Mouse (Mus musculus) activated CD4-positive, CD25-positive, alpha-beta regulatory T cell, adult 4 months (primary cell): ENCODE data around the gene Aspscr1. TPM values are rescaled to one million over a fixed set of nuclear protein-coding genes. Genes with fewer than 3 reads are reported as not detected.
A peak's percentile ranks its signal among the peaks of the same experiment; 100 is the strongest.
"Not testable (repeated sequence)": the region's sequence is repeated elsewhere in the genome, so short reads cannot be mapped to it uniquely, and the experiment has no call there.

Source experiments
- ATAC-seq: one replicate; pipeline ENCODE4 v1.8.0; 2017
- polyA plus RNA-seq, 2 experiments: library from polyadenylated mRNA; unstranded; fragments of 100-300 nt; shearing (Covaris generic); gene quantifications; one replicate each; pipeline ENCODE4 v1.2.1; 2017

The Aspscr1 gene
- polyA plus RNA-seq, 2 experiments from 2014 or later, result 78.1 to 110 TPM

DNA sequence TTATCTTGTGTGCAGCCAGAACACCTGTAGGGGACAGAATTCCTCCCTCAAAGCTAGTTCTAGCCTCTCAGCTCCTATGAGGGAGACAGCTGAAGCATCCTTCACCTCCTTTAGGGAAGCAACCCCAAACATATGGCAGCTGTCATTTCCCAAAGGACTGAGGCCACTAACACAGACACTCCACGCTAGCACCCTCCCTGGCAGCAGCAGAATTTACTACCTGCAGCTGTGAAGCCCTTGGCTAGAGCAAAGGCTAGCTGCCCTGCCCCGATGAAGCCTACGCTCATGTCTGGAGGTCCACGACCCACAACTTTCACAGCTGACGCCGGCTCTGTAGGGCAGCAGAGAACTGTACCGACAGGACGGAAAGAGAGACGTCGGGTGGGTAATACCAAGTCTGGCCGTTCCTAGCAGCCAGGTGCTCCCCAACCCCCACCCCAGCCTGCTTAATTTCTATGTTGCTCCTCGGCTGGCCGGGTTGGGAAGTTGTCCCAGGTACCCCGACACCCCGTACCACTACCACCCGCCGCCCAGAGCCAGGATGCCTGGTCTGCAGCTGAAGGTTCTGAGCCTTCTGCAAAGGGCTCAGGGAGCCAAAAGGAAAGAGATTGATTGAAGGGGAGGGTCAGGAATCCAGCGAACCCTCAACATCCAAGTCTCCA lies 29.7 kb upstream of the Aspscr1 start:
- no peak for ATAC-seq

GRCm38 (mm10) chr11:120643601-120643987 lies 29.2 kb upstream of the Aspscr1 start, which contains the start of gene Pycr1:
Pycr1 (minus strand) TSS chr11:120643769.
- peak; percentile 99 for ATAC-seq

- no peak for ATAC-seq
Measured at GRCm38 (mm10) chr11:120647047-120647830, 25.5 kb upstream of the Aspscr1 start.

DNA sequence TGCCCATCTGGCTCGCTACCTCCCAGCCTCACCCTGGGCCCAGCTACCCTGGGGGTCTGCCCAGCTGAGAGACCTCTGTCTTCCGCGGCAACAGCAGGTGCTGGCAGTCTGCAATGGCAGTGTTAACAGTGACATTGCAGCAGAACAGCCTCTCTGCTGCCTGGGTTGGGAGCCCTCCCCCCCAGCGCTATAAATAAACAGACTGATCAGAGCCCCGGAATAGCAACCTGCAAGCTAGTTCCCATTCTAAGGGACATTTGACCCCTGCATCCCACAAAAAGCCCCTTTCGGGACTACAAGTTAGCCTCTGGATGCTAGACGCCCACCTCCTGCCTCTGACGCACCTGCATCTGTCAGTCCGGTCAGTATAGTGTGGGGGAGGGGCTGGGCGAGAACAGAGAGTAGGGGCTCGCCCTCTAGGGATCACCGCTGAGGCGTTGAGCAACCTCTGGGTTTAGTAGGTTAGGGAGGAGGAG lies 24.7 kb upstream of the Aspscr1 start, which contains the start of gene Myadml2:
Myadml2 (minus strand) TSS at position 158 of the 476 bp plus-strand sequence.
- no peak for ATAC-seq

DNA sequence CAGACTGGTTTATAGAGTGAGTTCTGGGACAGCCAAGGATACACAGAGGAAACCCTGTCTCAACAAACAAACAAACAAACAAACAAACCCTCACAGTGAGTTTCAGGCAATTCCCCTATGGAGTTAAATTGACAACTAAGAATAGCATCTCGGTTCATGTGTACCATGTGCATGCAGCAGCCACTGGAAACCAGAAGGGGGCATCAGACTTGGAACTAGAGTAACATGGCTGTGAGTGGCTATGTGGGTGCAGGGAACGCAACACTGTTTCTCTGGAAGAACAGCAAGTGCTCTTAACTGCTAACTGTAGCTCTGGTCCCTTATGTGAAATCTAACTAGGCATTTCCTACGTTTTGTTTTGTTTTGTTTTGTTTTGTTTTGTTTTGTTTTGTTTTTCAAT lies 20.9 kb upstream of the Aspscr1 start:
- ATAC-seq, result no peak

DNA sequence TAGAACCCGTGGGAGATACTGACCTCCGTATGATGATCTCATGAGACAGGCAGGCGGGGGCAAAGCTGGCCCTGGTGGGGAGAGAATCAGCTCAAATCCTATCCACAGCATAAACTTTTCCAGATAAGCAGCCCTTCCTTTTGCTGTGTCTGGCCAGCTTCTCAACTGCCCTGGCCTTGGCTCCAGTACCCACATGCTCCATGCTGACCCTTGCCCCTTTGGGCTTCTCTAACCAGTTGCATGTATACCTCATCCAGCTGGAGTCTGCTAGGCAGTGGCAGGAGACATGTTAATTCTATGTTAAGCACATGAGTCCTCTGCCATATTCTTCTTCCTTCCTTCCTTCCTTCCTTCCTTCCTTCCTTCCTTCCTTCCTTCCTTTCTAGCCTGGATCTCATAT lies 18.0 kb upstream of the Aspscr1 start:
- no peak for ATAC-seq

DNA sequence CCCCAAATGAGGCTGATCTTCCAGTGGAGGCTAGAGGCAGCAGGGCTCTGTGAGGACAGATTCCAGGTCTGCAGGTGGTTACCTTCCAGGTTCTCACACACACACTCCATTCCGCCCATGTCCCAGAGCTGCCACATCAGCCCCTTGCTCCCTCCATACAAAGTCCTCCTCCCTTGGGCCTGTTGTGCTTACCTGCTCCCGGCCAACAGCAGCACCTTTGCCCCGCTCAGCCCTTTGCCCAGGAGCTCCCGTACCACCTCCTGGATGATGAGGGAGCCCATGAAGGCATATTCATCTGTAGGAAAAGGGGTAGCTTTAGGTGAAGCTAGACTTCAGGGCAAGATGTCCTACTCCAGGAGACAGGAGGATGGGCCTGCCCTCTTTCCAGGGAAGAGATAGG lies 15.5 kb upstream of the Aspscr1 start:
- no peak for ATAC-seq

DNA sequence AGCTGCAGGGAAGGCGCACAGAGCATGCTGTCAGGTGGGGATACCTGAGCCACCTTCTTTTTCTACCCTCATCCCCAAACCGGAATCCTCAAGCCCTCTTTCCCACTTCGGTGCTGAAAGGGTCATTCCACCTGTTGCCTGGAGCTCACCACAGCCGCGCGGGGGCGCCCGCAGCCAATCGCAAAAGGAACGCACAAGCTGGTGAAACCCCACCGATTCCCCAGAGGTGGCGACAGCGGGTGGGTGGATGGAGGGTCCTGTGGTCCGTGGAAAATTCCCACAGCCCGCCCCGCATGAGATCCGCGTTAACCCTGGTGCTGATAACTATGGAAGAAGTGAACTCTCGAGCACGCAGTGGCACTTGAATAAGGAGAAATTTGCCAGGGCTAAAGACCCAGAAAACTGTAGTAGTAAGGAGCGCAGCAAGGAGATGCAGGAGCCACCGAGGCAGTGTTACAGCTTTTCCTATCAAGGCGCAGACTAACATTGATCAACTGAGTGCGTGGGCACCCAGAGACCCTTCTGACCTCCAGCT lies 13.8 kb upstream of the Aspscr1 start:
- no peak for ATAC-seq

GRCm38 (mm10) chr11:120659509-120660300 lies 13.1 kb upstream of the Aspscr1 start:
- no peak for ATAC-seq

- no peak for ATAC-seq
Measured at GRCm38 (mm10) chr11:120660301-120661075, 12.3 kb upstream of the Aspscr1 start.

DNA sequence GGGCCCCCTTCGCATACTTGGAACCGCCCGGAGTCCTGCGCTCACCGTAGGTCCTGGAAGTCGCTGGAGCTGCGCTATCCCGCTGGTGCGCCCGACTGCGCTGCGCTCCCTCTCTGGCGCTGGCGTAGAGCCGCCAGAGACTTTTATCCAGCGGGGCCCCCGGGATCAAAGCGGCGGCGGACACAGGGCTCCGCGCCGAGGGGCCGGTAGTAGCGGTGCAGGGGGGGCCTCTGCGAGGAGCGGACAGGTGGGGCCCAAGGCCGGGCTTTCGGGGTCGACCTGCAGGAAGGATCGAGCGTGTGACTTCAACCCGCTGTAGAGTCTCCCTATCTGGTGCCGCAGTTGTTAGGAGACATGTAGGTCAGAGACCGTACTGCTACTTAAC lies 11.7 kb upstream of the Aspscr1 start, which contains the start of gene Notum:
Notum (minus strand) TSS at position 100 of the 385 bp plus-strand sequence.
- ATAC-seq, result no peak

- no peak for ATAC-seq
Measured at GRCm38 (mm10) chr11:120662759-120663158, 10.0 kb upstream of the Aspscr1 start.

DNA sequence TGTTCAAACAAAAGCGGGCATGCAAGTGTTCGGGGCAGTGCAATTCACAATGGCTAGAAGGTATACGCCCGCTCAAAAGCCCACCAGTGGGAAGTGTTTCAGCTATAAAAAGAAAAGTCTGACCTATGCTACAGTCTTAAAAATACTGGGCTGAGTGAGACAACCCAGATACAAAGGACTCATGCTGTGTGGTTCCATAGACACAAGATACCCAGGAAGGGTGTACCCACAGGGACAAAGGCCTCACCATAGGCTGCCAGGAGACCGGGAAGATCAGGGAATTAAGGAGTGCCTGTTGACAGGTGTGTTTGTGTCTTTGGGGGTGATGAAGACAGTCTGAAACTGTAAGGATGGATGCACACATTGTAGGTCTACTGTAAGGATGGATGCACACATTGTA lies 9.1 kb upstream of the Aspscr1 start:
- no peak for ATAC-seq

DNA sequence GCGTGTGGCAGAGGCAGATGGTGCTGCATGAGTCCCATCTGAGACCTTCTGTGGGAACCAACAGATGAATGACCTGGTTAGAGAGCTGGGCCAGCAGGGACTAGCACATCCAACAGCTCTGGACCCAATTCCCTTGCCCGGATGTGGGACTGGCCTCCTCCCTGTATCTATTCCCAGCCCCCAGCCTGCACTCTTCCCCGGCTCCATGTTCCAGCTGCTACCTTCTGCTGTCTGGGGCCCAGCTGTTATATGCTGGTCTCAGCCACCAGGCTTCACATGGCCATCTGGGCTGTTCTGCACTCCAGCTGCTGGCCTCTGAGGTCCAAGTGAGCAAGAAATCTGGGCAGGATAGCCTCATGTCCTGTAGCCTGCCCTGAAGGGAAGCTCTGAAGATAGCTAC lies 7.4 kb upstream of the Aspscr1 start:
- no peak for ATAC-seq

- ATAC-seq, result no peak
Measured at GRCm38 (mm10) chr11:120666617-120667016, 6.2 kb upstream of the Aspscr1 start.

DNA sequence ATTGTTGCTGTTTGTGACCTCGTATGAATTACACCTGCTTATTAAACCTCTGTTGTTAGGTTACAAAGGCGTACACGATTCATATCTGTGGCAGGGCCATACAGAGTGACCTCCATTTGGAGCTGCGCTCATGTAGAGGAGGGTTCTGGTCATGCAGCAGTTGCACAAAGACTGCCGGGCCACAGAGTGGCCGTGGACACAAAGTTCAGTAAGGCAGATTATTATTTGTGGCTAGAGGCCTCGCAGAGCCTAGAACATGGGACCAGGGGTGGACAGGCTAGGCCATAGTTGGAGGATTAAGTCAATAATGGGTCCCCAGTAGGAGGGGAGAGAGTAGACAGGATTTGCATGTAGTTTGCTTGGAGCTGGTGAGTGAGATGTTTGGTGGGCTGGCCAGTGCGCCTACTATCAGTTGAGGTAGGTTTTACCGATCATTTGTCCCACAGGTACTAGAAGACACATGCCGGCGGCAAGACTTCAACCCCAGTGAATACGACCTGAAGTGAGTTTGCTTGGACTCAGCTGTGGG lies 885 bp downstream of the Aspscr1 start:
- no peak for ATAC-seq

DNA sequence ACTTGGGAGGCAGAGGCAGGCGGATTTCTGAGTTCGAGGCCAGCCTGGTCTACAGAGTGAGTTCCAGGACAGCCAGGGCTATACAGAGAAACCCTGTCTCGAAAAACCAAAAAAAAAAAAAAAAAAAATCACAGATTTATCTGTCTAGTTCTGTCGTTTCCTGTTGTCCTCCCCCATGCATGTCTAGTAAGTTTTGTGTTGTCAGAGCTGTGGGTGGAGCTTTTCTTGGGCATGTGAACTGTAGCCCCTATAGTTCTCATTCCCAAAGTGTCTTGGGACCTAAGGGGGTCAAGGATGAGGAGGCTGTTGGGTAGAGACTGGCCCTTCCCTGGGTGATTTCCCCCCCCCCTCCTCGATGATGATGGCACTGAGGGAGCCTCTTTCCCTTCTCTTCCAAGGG lies 3.1 kb downstream of the Aspscr1 start:
- not testable (repeated sequence) for ATAC-seq

DNA sequence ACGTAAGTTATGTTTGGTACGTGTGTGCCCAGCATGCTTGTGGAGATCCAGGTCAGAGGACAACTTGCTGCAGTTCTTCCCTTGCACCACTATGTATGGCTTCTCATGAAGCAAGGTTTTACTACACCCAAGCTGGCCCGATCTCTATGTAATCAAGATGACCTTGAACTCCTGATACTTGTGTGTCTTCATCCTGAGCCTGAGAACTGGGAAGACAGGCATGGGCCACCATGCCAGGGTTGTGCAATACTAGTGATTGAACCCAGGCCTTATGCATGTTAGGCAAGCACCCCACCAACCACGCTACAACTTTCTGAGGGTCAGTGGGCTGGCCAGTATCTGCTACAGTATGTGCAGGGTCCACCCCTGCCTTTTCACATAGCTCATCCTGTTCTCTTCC lies 4.2 kb downstream of the Aspscr1 start:
- ATAC-seq, result no peak

- no peak for ATAC-seq
Measured at GRCm38 (mm10) chr11:120679909-120680308, 7.1 kb downstream of the Aspscr1 start.

GRCm38 (mm10) chr11:120682683-120683082 lies 9.9 kb downstream of the Aspscr1 start:
- ATAC-seq, result no peak

GRCm38 (mm10) chr11:120683536-120683935 lies 10.8 kb downstream of the Aspscr1 start:
- no peak for ATAC-seq

GRCm38 (mm10) chr11:120684086-120684485 lies 11.3 kb downstream of the Aspscr1 start:
- no peak for ATAC-seq
